Mouse (Mus musculus) heart, embryonic 11.5 days (tissue): Measurements from ENCODE around the gene Fancc. TPM values are rescaled to one million over a fixed set of nuclear protein-coding genes. Genes with fewer than 3 reads are reported as not detected.

ENCODE experiments used
- ATAC-seq: fragments of 200-750 bp; cut with Nextera tagmentation; replicated peaks from 2 replicates; pipeline ENCODE4 v1.8.0; 2017; ENCODE audit warnings: moderate library complexity; ENCODE audit not compliant: insufficient number of reproducible peaks, low FRiP score, low TSS enrichment
- H3K27ac ChIP-seq: fragments of 300-500 bp; sonication (generic); 2 replicates; pipeline ENCODE4 v1.5.1; 2014; ENCODE audit warnings: mild to moderate bottlenecking, low read depth, low read length
- H3K27me3 ChIP-seq: fragments of 300-500 bp; sonication (generic); 2 replicates; pipeline ENCODE4 v1.6.1; 2014; ENCODE audit warnings: mild to moderate bottlenecking, low read length, mixed read lengths; ENCODE audit not compliant: control insufficient read depth, insufficient read depth
- H3K36me3 ChIP-seq: fragments of 300-500 bp; sonication (generic); 2 replicates; pipeline ENCODE4 v1.6.1; 2014; ENCODE audit warnings: mild to moderate bottlenecking, low read length, moderate library complexity, mixed read lengths; ENCODE audit not compliant: control insufficient read depth, insufficient read depth
- H3K4me1 ChIP-seq: fragments of 300-500 bp; sonication (generic); 2 replicates; pipeline ENCODE4 v1.6.1; 2014; ENCODE audit warnings: low read length; ENCODE audit not compliant: control insufficient read depth, insufficient read depth
- H3K4me2 ChIP-seq: fragments of 300-500 bp; sonication (generic); 2 replicates; pipeline ENCODE4 v1.6.1; 2014; ENCODE audit warnings: mild to moderate bottlenecking, moderate library complexity
- H3K4me3 ChIP-seq: fragments of 300-500 bp; sonication (generic); 2 replicates; pipeline ENCODE4 v1.5.1; 2014; ENCODE audit warnings: low read depth, low read length
- H3K9ac ChIP-seq: fragments of 300-500 bp; sonication (generic); 2 replicates; pipeline ENCODE4 v1.6.1; 2014; ENCODE audit warnings: mild to moderate bottlenecking, low read depth, low read length, moderate library complexity
- H3K9me3 ChIP-seq: fragments of 300-500 bp; sonication (generic); replicated peaks from 2 replicates; pipeline ENCODE4 v1.6.1; 2016; ENCODE audit warnings: low read length; ENCODE audit not compliant: control insufficient read depth
- WGBS: fragments of 180-500 bp; shearing (Covaris S2); extraction: QIAGEN DNeasy Blood & Tissue Kit; methylation state at CpG from one replicate; pipeline ENCODE4 v1.1.7; 2014; ENCODE audit not compliant: insufficient replicate concordance; 5-methylcytosine and 5-hydroxymethylcytosine counted together
- polyA plus RNA-seq: library from polyadenylated mRNA; unstranded; fragments of >200 nt; fragmentation: Nextera tagmentation; extraction: Ambion mirVana; gene quantifications from 2 replicates; pipeline ENCODE4 v1.2.1, GENCODE M21; 2014

The Fancc gene
- polyA plus RNA-seq, 1 experiment from 2014 or later: 12.3 TPM

- Histone ChIP-seq H3K27me3 (no peaks in the 10 kb centered on the region), H3K9ac (no peak overlapping the region), H3K4me3 (no peak overlapping the region), H3K9me3 (no peaks in the 10 kb centered on the region), H3K27ac (no peak overlapping the region), H3K4me1 (peaks cover under 1% of the 10 kb centered on the region; the same call in 1 of the 2 replicates), H3K4me2 (no peak overlapping the region), H3K36me3 (peaks cover 25% of the 10 kb centered on the region)
- no peak for ATAC-seq
- 85% methylated on average over 6 of the region's 6 CpGs for WGBS
Observed at GRCm38 (mm10) chr13:63507001-63507556, 10.0 kb upstream of the Fancc start.

- no peak overlapping the region for H3K4me3 ChIP-seq
- no peak overlapping the region for H3K27ac ChIP-seq
- H3K9me3 ChIP-seq: no peaks in the 10 kb centered on the region
- peaks cover 24% of the 10 kb centered on the region for H3K36me3 ChIP-seq
- H3K4me1 ChIP-seq: no peaks in the 10 kb centered on the region
- no peak overlapping the region for H3K4me2 ChIP-seq
- WGBS: 56% methylated on average over 1 of the region's 1 CpGs
- no peak overlapping the region for H3K9ac ChIP-seq
- no peak; the same call in 1 of the 2 replicates for ATAC-seq
- no peaks in the 10 kb centered on the region for H3K27me3 ChIP-seq
Observed at GRCm38 (mm10) chr13:63506364-63506763, 9.3 kb upstream of the Fancc start.

GRCm38 (mm10) chr13:63502391-63502790 lies 5.3 kb upstream of the Fancc start:
- Histone ChIP-seq H3K27ac (no peak overlapping the region), H3K4me3 (no peak overlapping the region), H3K9me3 (no peaks in the 10 kb centered on the region), H3K4me1 (no peaks in the 10 kb centered on the region), H3K4me2 (no peak overlapping the region), H3K9ac (no peak overlapping the region), H3K36me3 (no peaks in the 10 kb centered on the region), H3K27me3 (no peaks in the 10 kb centered on the region)
- no peak for ATAC-seq
- WGBS: 89% methylated on average over 2 of the region's 2 CpGs

- ATAC-seq: no peak
- 81% methylated on average over 2 of the region's 2 CpGs for WGBS
- Histone ChIP-seq H3K27ac (no peak overlapping the region), H3K36me3 (no peaks in the 10 kb centered on the region), H3K4me1 (no peaks in the 10 kb centered on the region), H3K27me3 (no peaks in the 10 kb centered on the region), H3K9ac (no peak overlapping the region), H3K9me3 (no peaks in the 10 kb centered on the region), H3K4me2 (no peak overlapping the region), H3K4me3 (no peak overlapping the region)
Observed at GRCm38 (mm10) chr13:63499489-63499888, 2.4 kb upstream of the Fancc start.

- H3K4me3 ChIP-seq: no peak overlapping the region
- no peak for ATAC-seq
- no peak overlapping the region for H3K27ac ChIP-seq
- no peaks in the 10 kb centered on the region for H3K27me3 ChIP-seq
- no peaks in the 10 kb centered on the region for H3K4me1 ChIP-seq
- WGBS: 54% methylated on average over 7 of the region's 7 CpGs
- no peaks in the 10 kb centered on the region for H3K9me3 ChIP-seq
- no peaks in the 10 kb centered on the region for H3K36me3 ChIP-seq
- no peak overlapping the region for H3K4me2 ChIP-seq
- no peak overlapping the region for H3K9ac ChIP-seq
Observed at GRCm38 (mm10) chr13:63487707-63488042, 9.4 kb downstream of the Fancc start.

- 37% methylated on average over 18 of the region's 18 CpGs for WGBS
- H3K4me3 ChIP-seq: no peak overlapping the region
Observed at GRCm38 (mm10) chr13:63486791-63487706, 10.0 kb downstream of the Fancc start.

GRCm38 (mm10) chr13:63475356-63475755 lies 21.7 kb downstream of the Fancc start:
- H3K4me3 ChIP-seq: no peak overlapping the region
- H3K36me3 ChIP-seq: no peaks in the 10 kb centered on the region
- no peak overlapping the region for H3K9ac ChIP-seq
- H3K27me3 ChIP-seq: no peaks in the 10 kb centered on the region
- H3K4me2 ChIP-seq: no peak overlapping the region
- 60% methylated on average over 8 of the region's 8 CpGs for WGBS
- H3K27ac ChIP-seq: no peak overlapping the region
- no peaks in the 10 kb centered on the region for H3K9me3 ChIP-seq
- H3K4me1 ChIP-seq: peaks cover 5% of the 10 kb centered on the region
- no peak for ATAC-seq

More at GRCm38 (mm10) chr13:63486791-63487706, 10.0 kb downstream of the Fancc start:
- Histone ChIP-seq H3K9me3 (no peaks in the 10 kb centered on the region), H3K9ac (no peak overlapping the region), H3K36me3 (no peaks in the 10 kb centered on the region), H3K27me3 (no peaks in the 10 kb centered on the region), H3K4me2 (no peak overlapping the region), H3K27ac (no peak overlapping the region), H3K4me1 (no peaks in the 10 kb centered on the region)
- ATAC-seq: no peak

GRCm38 (mm10) chr13:63452898-63453297 lies 44.2 kb downstream of the Fancc start:
- 76% methylated on average over 5 of the region's 5 CpGs for WGBS
- no peak for ATAC-seq
- no peak overlapping the region for H3K4me2 ChIP-seq
- no peaks in the 10 kb centered on the region for H3K36me3 ChIP-seq
- H3K4me3 ChIP-seq: no peak overlapping the region
- no peaks in the 10 kb centered on the region for H3K9me3 ChIP-seq
- no peak overlapping the region for H3K27ac ChIP-seq
- H3K4me1 ChIP-seq: no peaks in the 10 kb centered on the region
- no peak overlapping the region for H3K9ac ChIP-seq
- no peaks in the 10 kb centered on the region for H3K27me3 ChIP-seq
